9 mouse cellular contexts compared by ENCODE assay signal in genomic region chr11:108424111-108424510, GRCm38 (mm10). TPM values are rescaled to one million over a fixed set of nuclear protein-coding genes. Genes with fewer than 3 reads are reported as not detected.
DNase-seq lines count a peak whose midpoint lies in the region; ATAC-seq lines count a peak whose summit lies in the region.
"Had no signal": no experiment of that assay in that cellular context is flagged by ENCODE, and none has a peak within 500 bp of the region (broad histone marks: within the 10 kb centered on the region; RNA-seq: fewer than 3 reads in every experiment).

No protein-coding gene starts in this region.

- peaks cover 5% of the 10 kb centered on the region for H3K27me3 ChIP-seq in liver, embryonic 11.5 days (replicated peaks; ENCODE audit: control insufficient read depth, insufficient read depth, low read length)
- peaks cover 26% of the 10 kb centered on the region for H3K27me3 ChIP-seq in forebrain, embryonic 10.5 days (ENCODE audit: poor library complexity, severe bottlenecking)
- H3K27me3 ChIP-seq in limb, embryonic 12.5 days: peaks cover 6% of the 10 kb centered on the region; the same call in 1 of the 2 replicates
- no peaks in the 10 kb centered on the region for H3K27me3 ChIP-seq in stomach, embryonic 14.5 days (ENCODE audit: control insufficient read depth, insufficient read depth, low read length)

- no peak overlapping the region for H3K9ac ChIP-seq in liver, embryonic 11.5 days (ENCODE audit: low read depth, low read length)
- 0 out of 2 replicates have a peak overlapping the region, but pooled peaks have one; percentile 38 for H3K9ac ChIP-seq in limb, embryonic 12.5 days (replicated peaks)
- H3K9ac ChIP-seq in stomach, embryonic 14.5 days (replicated peaks; ENCODE audit: low read depth, low read length): no peak overlapping the region

- H3K36me3 ChIP-seq in liver, embryonic 11.5 days (ENCODE audit: control insufficient read depth, insufficient read depth, low read length): no peaks in the 10 kb centered on the region
- H3K36me3 ChIP-seq in forebrain, embryonic 10.5 days (replicated peaks): no peaks in the 10 kb centered on the region
- no peaks in the 10 kb centered on the region for H3K36me3 ChIP-seq in limb, embryonic 12.5 days
- H3K36me3 ChIP-seq in stomach, embryonic 14.5 days (ENCODE audit: control insufficient read depth, insufficient read depth, low read length): no peaks in the 10 kb centered on the region

- WGBS in liver, embryonic 11.5 days: 22% methylated on average over 5 of the region's 5 CpGs
- 3% methylated on average over 5 of the region's 5 CpGs for WGBS in forebrain, embryonic 10.5 days
- 7% methylated on average over 5 of the region's 5 CpGs for WGBS in limb, embryonic 12.5 days
- WGBS in stomach, embryonic 14.5 days: 11% methylated on average over 5 of the region's 5 CpGs

- H3K9me3 ChIP-seq in liver, embryonic 11.5 days (ENCODE audit: control insufficient read depth, low read length): no peaks in the 10 kb centered on the region
- H3K9me3 ChIP-seq in forebrain, embryonic 10.5 days: no peaks in the 10 kb centered on the region
- no peaks in the 10 kb centered on the region for H3K9me3 ChIP-seq in limb, embryonic 12.5 days
- H3K9me3 ChIP-seq in stomach, embryonic 14.5 days (ENCODE audit: control insufficient read depth, low read depth, low read length): no peaks in the 10 kb centered on the region

- no peak for ATAC-seq in liver, embryonic 11.5 days (replicated peaks; ENCODE audit: low FRiP score)
- no peak for ATAC-seq in limb, embryonic 12.5 days (ENCODE audit: insufficient number of reproducible peaks, insufficient read depth, low FRiP score, low TSS enrichment, low read depth)
- ATAC-seq in stomach, embryonic 14.5 days (ENCODE audit: insufficient number of reproducible peaks, insufficient read depth, low FRiP score, low read depth): no peak

- H3K4me2 ChIP-seq in liver, embryonic 11.5 days: peak overlapping the region; percentile 95
- H3K4me2 ChIP-seq in limb, embryonic 12.5 days: peak overlapping the region; percentile 69
- H3K4me2 ChIP-seq in stomach, embryonic 14.5 days (replicated peaks; ENCODE audit: low read depth, low read length): peak overlapping the region; percentile 41

- no peak for DNase-seq in liver, embryonic 11.5 days (ENCODE audit: low spot score)
- DNase-seq in liver: no peak
- DNase-seq in forebrain, embryonic 10.5 days (ENCODE audit: extremely low spot score, low spot score): peak; percentile 34
- DNase-seq in lung, postnatal 14 days: no peak
- no peak for DNase-seq in adrenal gland, postnatal 4 days (ENCODE audit: low spot score in 2 of 2)
- DNase-seq: gastrocnemius, postnatal 10 days had no signal

- H3K4me1 ChIP-seq in liver, embryonic 11.5 days (replicated peaks; ENCODE audit: control insufficient read depth, insufficient read depth, low read length): no peaks in the 10 kb centered on the region
- H3K4me1 ChIP-seq in forebrain, embryonic 10.5 days: peaks cover 51% of the 10 kb centered on the region
- H3K4me1 ChIP-seq in limb, embryonic 12.5 days (replicated peaks): peaks cover 14% of the 10 kb centered on the region
- 0 out of 2 replicates have a peak, but pooled peaks cover 3% of the 10 kb centered on the region for H3K4me1 ChIP-seq in stomach, embryonic 14.5 days (ENCODE audit: control insufficient read depth, insufficient read depth, low read length)

- no peak overlapping the region for H3K27ac ChIP-seq in liver, embryonic 11.5 days (ENCODE audit: low read depth, low read length)
- peak overlapping the region; percentile 94 for H3K27ac ChIP-seq in forebrain, embryonic 10.5 days
- H3K27ac ChIP-seq in limb, embryonic 12.5 days: no peak overlapping the region
- no peak overlapping the region for H3K27ac ChIP-seq in stomach, embryonic 14.5 days (ENCODE audit: low read length)

- peak overlapping the region; percentile 72 for H3K4me3 ChIP-seq in liver, embryonic 11.5 days (ENCODE audit: low read depth, low read length)
- H3K4me3 ChIP-seq in forebrain, embryonic 10.5 days: peak overlapping the region; percentile 75
- peak overlapping the region; percentile 73 for H3K4me3 ChIP-seq in limb, embryonic 12.5 days (replicated peaks)
- H3K4me3 ChIP-seq in stomach, embryonic 14.5 days (ENCODE audit: low read depth, low read length): peak overlapping the region; percentile 56

RNA-seq across cellular contexts. Expression of gene Cep112, which starts 0.9 kb away (rescaled TPM):
- polyA plus RNA-seq in liver, embryonic 11.5 days (2014; fragmentation: Nextera tagmentation; extraction: Ambion mirVana): 3.9 and 5.7 TPM in 2 replicates
- 12.0 and 14.7 TPM in 2 replicates for polyA plus RNA-seq in forebrain, embryonic 10.5 days (2016; fragmentation: Nextera tagmentation; extraction: Ambion mirVana)
- polyA plus RNA-seq in limb, embryonic 12.5 days (2016; fragmentation: Nextera tagmentation; extraction: Ambion mirVana): 14.3 and 17.8 TPM in 2 replicates
- polyA plus RNA-seq in stomach, embryonic 14.5 days (2014; fragmentation: Nextera tagmentation; extraction: Ambion mirVana): 20.6 and 24.1 TPM in 2 replicates
- 10 to 100 TPM; 24.5 to 26.1 TPM for total RNA-seq in adrenal gland, postnatal 4 days (2021)
- total RNA-seq: monocyte, adult 5-6 weeks had no signal

Comparison
In these comparisons a context has a peak if more than half of its experiments do, and no peak if none do; other contexts are left out.
1. H3K4me2 ChIP-seq: peak in every context shown above with its lines; median percentile 95 in liver, embryonic 11.5 days; 69 in limb, embryonic 12.5 days; 41 in stomach, embryonic 14.5 days.